Mouse (Mus musculus): Measurements from ENCODE around the gene Gmds.
A peak's percentile ranks its signal among the peaks of the same experiment; 100 is the strongest.

Gene Gmds

DNA sequence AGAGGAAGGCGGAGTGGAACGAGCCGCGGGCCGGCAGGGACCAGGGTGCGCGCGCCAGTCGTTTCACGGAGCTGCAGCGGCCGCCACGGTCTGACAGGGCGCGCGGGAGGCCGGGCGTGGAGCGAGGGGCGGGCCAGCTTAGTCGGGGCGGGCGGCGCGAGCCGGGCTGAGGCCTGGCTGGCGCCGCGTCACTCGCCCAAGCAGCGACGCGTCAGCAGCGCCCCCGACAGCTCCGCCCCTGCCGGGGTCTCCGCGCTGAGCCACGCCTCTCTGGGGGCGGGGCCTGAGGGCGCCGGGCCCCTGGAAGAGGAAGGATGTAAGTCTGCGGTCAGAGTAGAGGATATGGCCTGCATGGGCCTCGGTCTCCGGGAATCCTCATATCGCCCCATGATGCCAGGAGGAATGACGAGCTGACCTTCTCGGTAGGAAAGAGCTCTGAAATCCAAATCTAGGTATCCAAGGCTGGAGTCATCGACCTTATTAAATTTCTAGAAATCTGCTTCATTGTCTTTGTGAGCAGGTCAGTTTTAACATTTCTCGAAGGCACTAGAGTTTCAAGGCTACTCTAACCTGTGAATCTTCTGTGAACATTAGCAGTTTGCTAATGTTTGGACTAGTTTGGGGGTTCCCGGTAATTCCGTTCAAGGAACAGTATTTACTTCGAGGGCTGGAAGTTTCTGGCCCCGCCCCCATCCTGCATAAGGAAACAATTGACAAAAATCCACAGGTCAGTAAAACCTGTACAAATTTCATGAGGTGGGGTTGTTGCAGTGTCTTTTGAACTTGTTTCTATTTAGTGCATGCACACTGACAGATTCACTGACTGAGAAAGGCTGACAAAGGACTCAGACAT lies at the start of gene Gmds:
Gene Gmds, minus strand, starts transcription at position 228 of the 853 bp plus-strand sequence.
- peak; percentile 94 for DNase-seq

DNA sequence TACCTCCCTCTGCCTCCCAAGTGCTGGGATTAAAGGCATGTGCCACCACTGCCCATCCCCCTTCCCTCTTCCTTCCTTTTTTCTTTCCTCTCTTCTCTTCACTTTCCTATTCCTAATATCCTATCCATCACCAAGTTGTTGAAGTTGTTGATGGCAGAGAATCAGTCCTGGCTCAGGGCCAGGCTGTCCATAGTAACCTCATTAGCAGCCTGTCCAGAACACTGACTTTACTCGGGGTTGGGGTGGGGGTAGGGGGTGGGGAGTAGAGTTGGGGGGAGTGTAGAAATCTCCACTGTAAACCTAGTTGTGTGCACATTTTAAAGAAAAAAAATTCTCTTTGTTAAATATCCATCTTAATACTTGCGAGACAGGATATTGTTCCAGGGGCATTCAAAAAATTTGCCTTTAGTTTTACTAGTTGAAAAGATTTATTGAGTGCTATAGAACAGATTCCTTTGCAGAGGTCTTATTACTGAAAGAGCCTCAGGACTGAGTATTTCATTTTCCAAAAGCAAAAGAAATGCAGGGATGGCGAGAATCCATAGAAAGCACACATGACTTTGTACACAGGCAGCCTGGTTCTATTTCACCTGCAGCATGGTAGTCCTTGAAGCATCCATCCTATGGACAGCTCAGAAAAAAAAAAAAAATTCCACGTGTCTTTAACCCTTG lies 47.0 kb upstream of the Gmds start:
- no peak for DNase-seq

DNA sequence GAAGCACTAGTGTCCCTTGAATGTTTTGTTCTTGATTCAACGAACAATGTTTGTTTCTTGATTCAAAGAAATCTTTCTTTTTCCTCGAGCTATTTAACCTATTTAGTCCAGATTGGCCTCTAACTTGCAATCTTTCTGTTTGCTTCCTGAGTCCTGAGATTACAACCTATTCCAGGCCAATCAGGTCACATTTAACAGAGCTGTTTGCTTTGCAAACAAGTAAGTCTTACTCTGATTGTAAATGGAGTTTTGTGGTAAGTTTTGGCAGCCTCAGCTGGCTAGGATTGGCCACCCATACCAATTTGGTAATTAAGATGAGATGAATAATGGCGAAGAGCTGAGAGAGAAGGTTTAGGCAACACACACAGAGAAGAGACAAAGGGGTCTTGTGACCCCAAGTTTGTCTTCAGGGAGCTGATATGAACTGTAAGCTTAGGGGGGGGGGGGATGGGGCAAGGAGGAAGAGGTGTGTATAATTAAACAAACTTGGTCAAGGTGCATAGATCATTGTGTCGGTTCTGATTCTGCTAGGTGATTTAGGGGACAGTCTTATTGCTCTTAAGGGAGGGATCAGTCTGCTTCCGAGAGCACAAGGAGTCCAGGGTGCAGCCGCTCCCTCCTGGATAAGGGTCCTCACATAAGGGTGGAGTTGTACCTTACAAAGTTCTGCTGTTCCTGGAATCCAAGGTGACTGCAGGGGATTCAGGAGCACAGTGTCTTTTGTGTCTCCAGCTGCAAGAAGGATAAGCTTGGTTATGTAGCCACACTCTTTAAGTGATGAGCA lies 43.9 kb upstream of the Gmds start:
- no peak for DNase-seq

DNA sequence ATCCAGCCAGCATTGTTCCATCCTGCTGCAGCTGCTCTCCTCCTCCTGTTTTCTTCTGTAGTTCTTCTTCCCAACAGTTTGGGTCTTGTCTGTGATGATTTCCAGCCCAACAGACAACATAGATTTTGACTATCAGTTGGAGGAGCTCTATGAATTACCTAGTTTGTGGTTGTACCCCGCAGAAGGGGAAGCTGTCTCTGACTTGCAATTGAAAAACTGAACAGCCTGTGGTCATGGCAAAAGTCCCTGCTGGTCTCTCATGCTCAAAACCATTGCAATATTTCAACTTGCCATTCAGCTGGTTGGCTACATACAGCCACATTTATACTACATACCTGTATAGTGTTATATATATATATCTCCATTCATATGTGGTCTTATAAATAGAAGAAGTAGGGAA lies 40.1 kb upstream of the Gmds start:
- DNase-seq, result no peak

DNA sequence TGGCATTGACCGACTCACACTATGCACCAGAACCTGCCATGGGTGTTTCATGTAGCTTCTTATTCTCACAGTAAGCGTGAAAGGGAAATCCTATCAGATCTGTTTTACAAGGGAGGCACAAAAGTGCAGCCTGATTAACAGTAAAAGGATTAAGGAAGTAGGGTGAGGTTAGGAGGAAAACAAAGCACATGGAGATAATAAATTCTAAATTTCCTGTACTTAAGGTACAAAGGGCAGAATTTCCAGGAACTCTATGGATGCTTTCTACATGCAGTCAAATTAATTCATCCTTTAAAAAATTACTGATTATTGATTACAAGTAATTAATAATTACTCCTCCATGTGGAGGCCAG lies 34.0 kb upstream of the Gmds start:
- DNase-seq, result no peak

DNA sequence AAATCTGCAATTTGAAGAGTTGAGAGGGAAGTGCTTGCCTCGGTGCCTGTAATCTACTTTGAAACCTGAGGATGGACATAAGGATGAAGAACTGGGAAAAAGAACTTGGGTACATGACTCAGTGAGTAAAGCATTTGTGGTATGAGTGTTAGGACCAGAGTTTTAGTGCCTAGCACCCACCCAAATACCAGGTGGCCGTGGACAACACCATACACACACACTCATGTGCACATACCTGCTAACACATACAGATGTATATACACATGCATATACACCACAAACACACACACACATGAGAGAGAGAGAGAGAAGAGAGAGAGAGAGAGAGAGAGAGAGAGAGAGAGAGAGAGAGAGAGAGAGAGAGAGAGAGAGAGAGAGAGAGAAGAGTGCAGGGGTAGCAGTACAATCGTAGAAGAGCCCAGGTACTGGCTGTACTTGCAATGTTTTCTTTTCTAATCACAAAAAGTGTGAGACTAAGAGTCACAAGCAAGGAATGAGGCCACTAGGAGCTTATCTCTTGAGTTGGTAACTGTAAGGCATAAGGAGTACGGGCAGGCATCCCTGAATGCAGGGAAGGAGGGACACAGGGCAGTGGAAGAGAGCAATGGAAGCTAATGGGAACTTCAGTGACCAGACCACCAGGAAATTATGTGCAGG lies 33.5 kb upstream of the Gmds start:
- no peak for DNase-seq

DNA sequence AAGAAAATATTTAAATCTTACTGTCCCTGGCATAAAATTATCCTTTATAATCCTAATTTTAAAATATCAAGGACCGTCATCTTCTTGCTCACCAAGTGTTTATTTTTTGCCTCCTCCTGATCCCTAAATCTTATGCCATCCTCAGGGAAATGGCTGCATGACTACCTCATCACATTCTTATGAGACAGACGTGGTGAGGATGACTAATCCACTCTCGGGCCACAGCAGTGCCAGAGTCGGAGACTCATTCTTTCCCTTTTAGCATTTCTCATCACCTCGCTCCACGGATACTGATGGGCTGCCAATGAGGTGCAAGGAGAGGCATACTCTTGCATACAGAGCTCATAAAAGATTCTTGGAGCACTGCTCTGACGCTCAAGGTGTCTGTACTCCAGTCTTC lies 32.2 kb upstream of the Gmds start:
- DNase-seq, result no peak

DNA sequence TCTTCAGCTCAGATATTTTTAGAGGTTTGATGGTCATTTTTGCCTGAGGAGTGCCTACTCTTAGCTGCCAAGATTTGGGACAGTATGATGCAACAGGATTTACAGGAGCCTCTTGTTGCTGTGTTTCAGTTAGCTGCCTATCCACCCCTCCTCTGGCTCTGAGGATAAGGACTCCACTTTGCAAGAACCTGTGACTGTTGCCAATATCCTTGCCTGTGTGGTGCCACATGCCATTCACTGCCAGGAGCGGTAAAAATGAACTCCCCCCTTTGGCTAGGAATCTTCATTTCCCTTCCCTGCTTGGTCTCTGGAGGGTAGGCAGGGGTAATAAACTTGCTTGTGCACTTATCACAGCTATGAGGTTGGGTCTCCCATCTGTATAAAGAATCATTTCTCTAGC lies 31.6 kb upstream of the Gmds start:
- no peak for DNase-seq

DNA sequence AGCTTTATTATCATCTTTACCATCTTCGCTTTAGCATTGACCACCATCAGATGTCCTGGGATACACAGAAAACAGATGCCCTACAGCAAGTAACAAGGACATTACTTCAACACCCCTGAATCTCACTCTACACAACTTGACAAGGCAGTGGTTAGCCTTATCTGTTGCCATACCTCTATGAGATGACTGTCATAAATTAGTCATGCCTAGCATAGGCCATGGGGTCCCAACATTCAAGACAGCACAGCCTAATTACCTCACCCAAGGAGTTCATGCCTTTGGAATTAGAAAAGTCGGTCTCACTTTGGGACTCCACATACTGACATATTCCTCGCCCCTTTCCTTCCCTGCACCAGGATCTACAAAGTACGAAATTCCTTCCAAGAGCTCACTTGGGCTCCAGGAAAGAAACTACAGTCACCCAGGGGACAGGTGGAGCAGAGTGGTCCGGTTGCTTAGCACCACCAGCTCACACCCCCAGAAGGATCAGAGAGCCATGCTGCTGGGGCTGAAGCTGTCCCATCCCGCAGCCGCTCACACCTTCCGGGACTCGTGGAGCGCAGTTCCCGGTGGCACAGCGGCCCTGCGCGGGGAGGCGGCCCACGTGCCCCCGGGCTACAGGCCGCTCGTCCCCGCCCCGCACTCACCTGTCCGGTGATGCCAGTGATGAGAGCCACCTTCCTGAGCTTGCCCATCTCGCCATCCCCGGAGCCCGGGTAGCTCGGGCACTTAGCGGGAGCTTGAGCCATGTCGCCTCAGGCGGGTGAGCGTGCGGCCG lies 616 bp downstream of the Gmds start:
- no peak for DNase-seq

DNA sequence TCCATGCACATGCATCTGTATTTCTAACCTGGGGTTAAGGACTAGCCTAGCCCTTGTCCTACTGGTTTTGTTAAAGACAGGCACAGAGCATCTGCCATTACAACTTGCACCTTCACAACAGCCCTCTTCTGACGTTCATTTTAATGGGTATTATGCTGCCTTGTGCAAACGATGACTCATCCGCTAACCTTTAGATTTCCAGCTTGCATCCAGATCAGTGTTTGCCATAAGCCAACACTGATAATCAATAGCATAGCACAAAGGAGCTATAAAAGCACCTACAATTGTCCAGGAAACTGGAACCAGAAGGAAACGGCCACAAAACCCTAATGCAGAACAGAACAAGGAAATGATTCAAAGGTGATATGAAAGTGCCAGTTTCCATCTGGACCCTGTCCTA lies 20.2 kb downstream of the Gmds start:
- no peak for DNase-seq

DNA sequence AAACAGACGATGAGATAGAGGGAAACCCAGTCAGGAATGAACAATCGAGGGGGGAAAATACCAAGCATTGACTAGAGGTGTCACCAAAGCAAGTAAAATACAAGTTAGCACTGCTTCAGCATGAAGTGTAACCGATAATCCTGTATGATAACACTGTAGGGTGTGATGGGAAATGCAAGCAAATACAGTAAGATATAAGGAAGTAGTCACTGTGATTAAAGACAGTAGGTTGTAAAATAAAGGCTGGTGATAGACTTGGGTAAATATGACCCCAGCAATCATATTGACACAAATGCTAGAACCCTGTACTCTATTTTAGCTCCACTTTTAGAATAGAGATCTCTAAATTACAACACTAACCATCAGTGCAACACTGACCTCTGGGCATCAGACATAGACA lies 21.2 kb downstream of the Gmds start:
- no peak for DNase-seq

DNA sequence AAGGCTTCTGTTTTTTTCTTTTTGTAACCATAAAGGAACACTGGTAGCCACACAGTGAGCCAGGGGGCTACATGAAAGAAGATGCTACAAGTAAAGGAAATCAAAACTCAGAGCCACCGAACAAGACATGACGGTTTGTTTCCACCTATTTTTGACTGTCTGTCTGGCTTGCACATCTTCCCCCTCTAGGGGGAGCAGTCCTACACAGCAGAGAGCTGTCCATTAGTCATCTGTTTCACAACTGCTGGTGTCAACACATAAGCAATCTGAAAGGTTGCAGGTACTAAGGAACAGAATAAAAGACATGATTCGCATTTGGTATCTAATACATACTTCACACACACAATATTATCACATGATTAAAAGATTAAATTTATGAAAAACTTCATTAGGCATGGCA lies 25.9 kb downstream of the Gmds start:
- peak; percentile 9 to 16 for DNase-seq

DNA sequence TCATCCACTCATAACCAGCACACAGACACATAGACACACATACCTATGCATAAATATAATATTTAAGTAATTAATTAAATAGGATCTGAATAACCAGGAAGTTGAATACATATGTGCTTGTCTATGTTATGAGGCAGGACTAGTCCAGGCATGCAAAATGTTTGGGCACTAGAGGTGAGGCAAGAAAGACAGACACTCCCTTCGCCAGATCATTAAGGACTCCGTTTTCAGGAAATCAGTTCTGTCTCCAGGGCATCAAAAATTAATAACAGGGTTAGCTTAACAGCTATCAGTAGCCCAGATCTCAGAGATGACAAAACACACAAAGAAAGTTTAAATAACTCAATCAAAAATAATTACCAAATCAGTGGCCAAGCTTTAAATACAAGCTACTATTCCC lies 27.1 kb downstream of the Gmds start:
- DNase-seq, result no peak

DNA sequence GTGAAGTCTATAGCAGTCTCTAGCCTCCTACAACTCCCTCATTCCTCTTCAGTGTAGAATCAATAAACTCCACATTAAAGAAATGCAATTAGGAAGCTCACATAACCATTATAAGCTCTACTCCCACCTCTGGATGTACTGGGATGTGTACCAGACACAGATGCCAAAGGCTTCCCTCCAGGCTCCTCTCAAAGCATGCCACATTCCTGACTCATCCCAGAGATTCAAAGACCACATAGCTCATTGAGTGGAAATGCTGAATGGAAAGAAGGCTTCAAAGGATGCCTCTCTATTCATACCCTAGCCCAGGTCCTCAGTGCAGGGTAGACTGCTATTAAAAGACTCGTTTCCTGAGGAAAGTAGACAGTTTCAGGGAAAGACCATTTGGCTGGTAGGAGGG lies 40.1 kb downstream of the Gmds start:
- DNase-seq, result no peak

DNA sequence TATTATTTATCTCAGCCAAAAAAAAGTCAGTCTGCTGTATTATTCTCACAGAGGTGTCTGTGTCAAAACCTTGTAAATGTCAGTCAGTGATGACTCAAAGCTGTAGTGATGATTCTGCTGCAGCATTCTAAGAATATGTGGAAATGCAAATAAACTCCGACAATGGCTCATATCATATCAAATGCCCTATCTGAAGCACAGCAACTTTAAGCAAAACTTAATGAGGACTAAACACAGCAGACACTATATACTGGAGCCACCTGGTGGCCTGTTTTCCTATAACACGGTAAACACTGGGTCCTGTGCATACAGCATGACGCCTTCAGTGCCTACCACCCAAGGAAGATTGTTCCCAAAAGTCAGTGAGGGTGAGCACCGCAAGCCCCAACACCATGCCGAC lies 41.1 kb downstream of the Gmds start:
- peak in 1 of 2 experiments; percentile 4 for DNase-seq

DNA sequence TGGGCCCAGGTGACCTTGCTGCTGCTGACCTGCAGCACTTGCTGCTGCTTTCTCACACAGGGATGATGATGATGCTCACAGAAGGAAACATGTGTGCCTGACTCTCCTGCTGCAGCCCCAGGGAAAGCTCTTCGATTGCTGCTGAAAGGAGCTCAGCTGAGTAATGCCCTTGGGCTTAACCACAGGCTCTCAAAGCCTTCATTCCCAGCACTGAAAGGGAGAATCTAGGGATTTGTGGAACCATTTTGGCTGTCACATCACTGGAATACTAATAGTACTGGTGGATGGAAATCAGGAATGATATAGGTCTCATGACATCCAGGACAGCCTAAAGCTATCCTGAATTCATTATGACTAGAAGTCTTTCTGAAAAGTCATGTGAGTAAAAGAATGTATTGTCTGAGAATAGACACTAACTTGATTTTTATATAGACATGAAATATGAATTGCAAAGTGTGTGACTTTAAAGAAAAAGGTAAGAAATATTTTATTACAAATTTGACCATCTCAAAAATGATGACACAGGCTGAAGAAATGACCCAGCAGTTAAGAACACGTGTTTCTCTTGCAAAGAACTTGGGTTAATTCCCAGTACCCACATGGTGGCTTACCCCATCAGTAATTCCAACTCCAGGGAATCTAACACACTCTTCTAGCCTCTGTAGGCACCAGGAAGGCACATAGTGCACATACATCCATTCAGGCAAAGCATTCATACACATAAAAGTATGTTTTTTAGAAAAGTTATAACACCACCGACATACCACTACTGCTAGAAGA lies 43.9 kb downstream of the Gmds start:
- DNase-seq, result no peak

DNA sequence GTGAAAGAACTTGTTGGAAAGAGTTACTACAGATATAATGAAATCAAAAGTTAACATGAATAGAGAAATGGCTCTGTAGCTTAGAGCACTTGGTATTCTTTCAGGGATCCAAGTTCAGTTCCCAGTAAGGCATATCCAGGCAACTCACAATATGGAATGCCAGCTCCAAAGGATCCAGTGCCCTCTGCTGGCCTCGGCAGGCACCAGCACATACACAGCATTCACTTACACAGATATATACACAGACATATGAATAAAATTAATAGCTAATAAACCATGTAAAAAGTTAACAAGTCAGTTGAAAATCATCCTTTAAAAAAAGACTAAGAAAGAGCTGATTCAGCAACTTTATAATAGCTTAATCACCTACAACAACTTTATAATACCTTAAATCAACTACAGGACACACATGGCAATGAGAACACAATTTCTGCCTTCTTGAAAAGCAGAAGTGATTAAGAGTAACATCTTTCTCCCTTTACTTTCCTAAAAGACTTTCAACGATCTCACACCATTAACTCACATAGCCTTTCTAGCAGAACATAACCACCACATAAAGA lies 65.5 kb downstream of the Gmds start:
- DNase-seq, result no peak

DNA sequence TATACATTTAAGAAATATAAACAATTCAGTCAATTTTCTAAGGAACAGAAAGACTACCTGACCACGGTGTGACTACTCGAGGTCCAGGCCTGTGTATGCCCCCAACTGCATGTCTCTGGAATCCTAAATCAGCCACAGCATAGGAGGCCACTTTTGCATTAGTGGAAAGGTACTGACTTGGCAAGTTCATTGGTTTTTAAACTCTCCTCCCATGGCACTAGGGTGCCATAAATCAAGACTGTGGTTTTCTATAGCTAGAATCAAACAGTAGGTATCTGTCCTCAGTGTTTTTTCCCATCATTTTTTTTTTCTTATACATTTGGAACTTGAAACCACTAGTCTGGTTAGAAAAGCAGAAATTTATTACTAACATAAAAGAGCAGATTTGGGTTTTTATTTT lies 68.8 kb downstream of the Gmds start:
- DNase-seq, result no peak

DNA sequence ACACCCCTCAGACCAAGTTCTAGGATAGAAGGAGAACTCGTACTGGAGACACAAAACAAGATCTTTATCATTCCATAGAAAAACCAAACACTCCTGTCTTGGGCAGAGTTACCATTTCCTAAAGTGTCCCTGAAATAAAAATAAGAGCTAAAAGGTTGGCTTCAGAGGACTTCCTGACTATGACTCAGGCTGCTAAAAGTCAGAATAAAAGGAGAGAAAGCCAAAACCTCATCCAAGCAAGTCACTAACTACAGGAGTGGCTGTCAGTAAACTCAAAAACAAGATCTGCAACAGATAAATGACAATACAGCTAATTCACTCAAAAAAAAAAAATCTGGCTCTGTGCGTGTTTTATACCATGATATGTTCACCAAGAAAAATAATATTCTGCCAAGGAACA lies 69.3 kb downstream of the Gmds start:
- DNase-seq, result no peak

DNA sequence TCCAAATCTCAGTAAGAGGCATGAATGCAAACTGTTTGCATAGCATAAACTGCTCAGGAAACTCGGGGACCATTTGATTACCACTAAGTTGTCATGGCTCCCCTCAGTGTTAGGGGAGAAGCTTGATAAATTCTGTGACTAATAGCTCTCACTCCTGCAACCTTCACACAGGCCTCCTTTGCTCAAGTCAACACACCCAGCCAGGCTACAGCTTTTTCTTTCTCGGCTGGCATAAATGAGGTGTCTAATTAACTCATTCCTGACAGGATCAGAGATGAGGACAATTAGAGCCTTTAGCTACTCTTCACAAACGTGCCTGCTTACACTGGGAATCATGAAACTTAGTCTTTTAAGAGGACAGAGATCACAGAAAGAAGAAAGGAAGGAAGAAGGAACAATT lies 70.3 kb downstream of the Gmds start:
- no peak for DNase-seq

DNA sequence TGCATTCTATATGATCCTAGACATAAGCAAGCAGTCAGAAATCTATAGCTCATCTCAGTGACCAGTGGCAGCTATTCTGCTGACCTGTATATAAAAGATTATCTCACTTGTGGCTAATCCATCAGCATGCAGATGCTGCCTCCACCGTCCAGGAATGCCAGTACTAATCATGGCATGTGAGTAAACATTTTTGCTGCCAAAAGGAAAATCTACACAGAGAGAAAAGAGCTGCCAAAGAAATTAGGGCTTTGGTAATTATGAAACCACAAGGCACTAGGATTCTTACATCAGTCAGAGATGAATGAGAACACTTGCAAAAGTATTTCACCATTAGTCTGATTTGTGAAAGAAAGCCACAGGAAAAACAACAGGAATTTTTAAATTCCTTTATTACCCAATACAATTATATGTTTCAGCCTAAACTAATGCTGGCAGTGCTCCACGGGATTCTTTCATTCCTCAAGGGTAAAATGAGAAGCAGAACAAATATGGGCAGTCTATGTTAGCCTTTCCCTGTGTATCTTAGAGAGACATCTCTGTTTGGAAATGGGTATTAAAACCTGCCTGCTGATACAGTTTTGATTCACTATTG lies 71.3 kb downstream of the Gmds start:
- DNase-seq, result no peak

Measured in thymus, adult 18-20 months (tissue).